Mouse (Mus musculus) adrenal gland, postnatal 36 days (tissue): Measurements from ENCODE around the gene Dclre1b. TPM values are rescaled to one million over a fixed set of nuclear protein-coding genes. Genes with fewer than 3 reads are reported as not detected.
A peak's percentile ranks its signal among the peaks of the same experiment; 100 is the strongest.
"Not testable (repeated sequence)": the region's sequence is repeated elsewhere in the genome, so short reads cannot be mapped to it uniquely, and the experiment has no call there.

Experiments
- DNase-seq, 2 experiments: peaks; one replicate each; pipeline ENCODE4 v3.0.0; 2021; ENCODE audit warnings: mixed read lengths in 1 of 2
- total RNA-seq, 2 experiments: library from RNA; stranded (reverse); gene quantifications; 2 replicates each; pipeline ENCODE4 v1.2.3; 2021

The Dclre1b gene
- total RNA-seq, 2 experiments from 2014 or later = 15.1 to 15.8 TPM

- no peak for DNase-seq
Measured at GRCm38 (mm10) chr3:103810967-103811366, 1.7 kb upstream of the Dclre1b start.

GRCm38 (mm10) chr3:103809799-103810150, 531 bp upstream of the Dclre1b start:
- DNase-seq = no peak

GRCm38 (mm10) chr3:103805671-103806070, 3.6 kb downstream of the Dclre1b start:
- no peak for DNase-seq

GRCm38 (mm10) chr3:103802861-103803260, 6.4 kb downstream of the Dclre1b start:
- no peak for DNase-seq

- DNase-seq = peak; percentile 73 to 81
Measured at GRCm38 (mm10) chr3:103801631-103802531, 7.4 kb downstream of the Dclre1b start.

- DNase-seq = no peak
Measured at GRCm38 (mm10) chr3:103799507-103799906, 9.7 kb downstream of the Dclre1b start.

- no peak for DNase-seq
Measured at GRCm38 (mm10) chr3:103796389-103796788, 12.9 kb downstream of the Dclre1b start.

GRCm38 (mm10) chr3:103792566-103792965, 16.7 kb downstream of the Dclre1b start:
- no peak for DNase-seq

GRCm38 (mm10) chr3:103792111-103792406, 17.2 kb downstream of the Dclre1b start:
- DNase-seq = not testable (repeated sequence)

GRCm38 (mm10) chr3:103791230-103792110, 17.8 kb downstream of the Dclre1b start, which contains the start of gene Hipk1:
Hipk1 (minus strand) TSS chr3:103791563.
- peak; percentile 97 for DNase-seq

- DNase-seq = peak in 1 of 2 experiments; percentile 41
Measured at GRCm38 (mm10) chr3:103790346-103791145, 18.7 kb downstream of the Dclre1b start.

- peak; percentile 48 to 64 for DNase-seq
Measured at GRCm38 (mm10) chr3:103789891-103790345, 19.3 kb downstream of the Dclre1b start.

GRCm38 (mm10) chr3:103789096-103789495, 20.1 kb downstream of the Dclre1b start:
- no peak for DNase-seq

GRCm38 (mm10) chr3:103787225-103787624, 22.0 kb downstream of the Dclre1b start:
- peak in 1 of 2 experiments; percentile 28 for DNase-seq

- DNase-seq = no peak
Measured at GRCm38 (mm10) chr3:103782844-103783609, 26.2 kb downstream of the Dclre1b start.

- DNase-seq = no peak
Measured at GRCm38 (mm10) chr3:103780777-103781176, 28.5 kb downstream of the Dclre1b start.

GRCm38 (mm10) chr3:103780271-103780670, 29.0 kb downstream of the Dclre1b start:
- no peak for DNase-seq

GRCm38 (mm10) chr3:103779183-103779582, 30.1 kb downstream of the Dclre1b start:
- DNase-seq = no peak

GRCm38 (mm10) chr3:103778660-103779059, 30.6 kb downstream of the Dclre1b start:
- no peak for DNase-seq

- no peak for DNase-seq
Measured at GRCm38 (mm10) chr3:103777940-103778339, 31.3 kb downstream of the Dclre1b start.

- no peak for DNase-seq
Measured at GRCm38 (mm10) chr3:103774009-103774408, 35.2 kb downstream of the Dclre1b start.
